Mouse (Mus musculus) hindbrain, embryonic 10.5 days (tissue): ENCODE measurements around the gene Plk2. TPM values are rescaled to one million over a fixed set of nuclear protein-coding genes. Genes with fewer than 3 reads are reported as not detected.

Experiments used
- DNase-seq: peaks from one replicate; pipeline ENCODE4 v3.0.0-alpha.2; 2017; ENCODE audit warnings: low spot score
- H3K27ac ChIP-seq: fragments of 300-500 bp; sonication (generic); 2 replicates; pipeline ENCODE4 v1.5.1; 2016; ENCODE audit warnings: mild to moderate bottlenecking, moderate library complexity
- H3K27me3 ChIP-seq: fragments of 300-500 bp; sonication (generic); 2 replicates; pipeline ENCODE4 v1.6.1; 2016; ENCODE audit warnings: mild to moderate bottlenecking; ENCODE audit not compliant: poor library complexity, insufficient read depth, severe bottlenecking
- H3K36me3 ChIP-seq: fragments of 300-500 bp; sonication (generic); 2 replicates; pipeline ENCODE4 v1.6.1; 2016; ENCODE audit warnings: mild to moderate bottlenecking, moderate library complexity
- H3K4me1 ChIP-seq: fragments of 300-500 bp; sonication (generic); replicated peaks from 2 replicates; pipeline ENCODE4 v1.6.1; 2016; ENCODE audit warnings: mild to moderate bottlenecking
- H3K4me3 ChIP-seq: fragments of 300-500 bp; sonication (generic); 2 replicates; pipeline ENCODE4 v1.5.1; 2016; ENCODE audit warnings: mild to moderate bottlenecking, moderate library complexity
- H3K9me3 ChIP-seq: fragments of 300-500 bp; sonication (generic); 2 replicates; pipeline ENCODE4 v1.6.1; 2016; ENCODE audit warnings: mild to moderate bottlenecking, moderate library complexity
- WGBS: fragments of 180-500 bp; shearing (Covaris S2); methylation state at CpG from one replicate; pipeline ENCODE4 v1.1.7; 2016; 5-methylcytosine and 5-hydroxymethylcytosine counted together
- polyA plus RNA-seq: library from polyadenylated mRNA; unstranded; fragments of >200 nt; fragmentation: Nextera tagmentation; extraction: Ambion mirVana; gene quantifications from 2 replicates; pipeline ENCODE4 v1.2.1, GENCODE M21; 2016

Gene Plk2
- polyA plus RNA-seq, 1 experiment from 2014 or later = 59.9 TPM

- Histone ChIP-seq H3K27me3 (no peaks in the 10 kb centered on the region), H3K27ac (no peak overlapping the region), H3K9me3 (no peaks in the 10 kb centered on the region), H3K36me3 (no peaks in the 10 kb centered on the region), H3K4me3 (no peak overlapping the region), H3K4me1 (no peaks in the 10 kb centered on the region)
- 88% methylated on average over 5 of the region's 5 CpGs for WGBS
- no peak for DNase-seq
Measured at GRCm38 (mm10) chr13:110419640-110420039, 24.8 kb downstream of the Plk2 start.

GRCm38 (mm10) chr13:110422434-110422833 lies 27.6 kb downstream of the Plk2 start:
- Histone ChIP-seq H3K36me3 (no peaks in the 10 kb centered on the region), H3K27ac (no peak overlapping the region), H3K9me3 (no peaks in the 10 kb centered on the region), H3K27me3 (no peaks in the 10 kb centered on the region), H3K4me3 (no peak overlapping the region), H3K4me1 (no peaks in the 10 kb centered on the region)
- WGBS = 93% methylated on average over 7 of the region's 7 CpGs
- no peak for DNase-seq

GRCm38 (mm10) chr13:110425512-110426222 lies 30.8 kb downstream of the Plk2 start:
- Histone ChIP-seq H3K4me1 (no peaks in the 10 kb centered on the region), H3K4me3 (no peak overlapping the region), H3K36me3 (no peaks in the 10 kb centered on the region), H3K27me3 (no peaks in the 10 kb centered on the region), H3K27ac (no peak overlapping the region), H3K9me3 (no peaks in the 10 kb centered on the region)
- 89% methylated on average over 8 of the region's 8 CpGs for WGBS
- no peak for DNase-seq

GRCm38 (mm10) chr13:110431388-110431787 lies 36.5 kb downstream of the Plk2 start:
- Histone ChIP-seq H3K9me3 (no peaks in the 10 kb centered on the region), H3K36me3 (no peaks in the 10 kb centered on the region), H3K27me3 (no peaks in the 10 kb centered on the region), H3K27ac (no peak overlapping the region), H3K4me3 (no peak overlapping the region), H3K4me1 (no peaks in the 10 kb centered on the region)
- DNase-seq = no peak

- H3K4me3 ChIP-seq = no peak overlapping the region
- H3K36me3 ChIP-seq = no peaks in the 10 kb centered on the region
- no peaks in the 10 kb centered on the region for H3K27me3 ChIP-seq
- no peak overlapping the region for H3K27ac ChIP-seq
- 73% methylated on average over 2 of the region's 2 CpGs for WGBS
- H3K9me3 ChIP-seq = no peaks in the 10 kb centered on the region
- DNase-seq = no peak
- H3K4me1 ChIP-seq = no peaks in the 10 kb centered on the region
Measured at GRCm38 (mm10) chr13:110432062-110432566, 37.3 kb downstream of the Plk2 start.

- no peaks in the 10 kb centered on the region for H3K27me3 ChIP-seq
- H3K4me3 ChIP-seq = no peak overlapping the region
- H3K4me1 ChIP-seq = no peaks in the 10 kb centered on the region
- H3K9me3 ChIP-seq = no peaks in the 10 kb centered on the region
- no peaks in the 10 kb centered on the region for H3K36me3 ChIP-seq
- no peak for DNase-seq
- 91% methylated on average over 4 of the region's 4 CpGs for WGBS
- no peak overlapping the region for H3K27ac ChIP-seq
Measured at GRCm38 (mm10) chr13:110432613-110433012, 37.8 kb downstream of the Plk2 start.

- WGBS = 79% methylated on average over 7 of the region's 7 CpGs
- Histone ChIP-seq H3K36me3 (no peaks in the 10 kb centered on the region), H3K27ac (no peak overlapping the region), H3K4me3 (no peak overlapping the region), H3K27me3 (no peaks in the 10 kb centered on the region), H3K4me1 (no peaks in the 10 kb centered on the region), H3K9me3 (no peaks in the 10 kb centered on the region)
- DNase-seq = no peak
Measured at GRCm38 (mm10) chr13:110436692-110437091, 41.8 kb downstream of the Plk2 start.

- H3K36me3 ChIP-seq = no peaks in the 10 kb centered on the region
- H3K27me3 ChIP-seq = no peaks in the 10 kb centered on the region
- no peaks in the 10 kb centered on the region for H3K9me3 ChIP-seq
- H3K4me1 ChIP-seq = no peaks in the 10 kb centered on the region
- no peak overlapping the region for H3K4me3 ChIP-seq
- no peak overlapping the region for H3K27ac ChIP-seq
- no peak for DNase-seq
- 84% methylated on average over 9 of the region's 9 CpGs for WGBS
Measured at GRCm38 (mm10) chr13:110438624-110439023, 43.8 kb downstream of the Plk2 start.

- Histone ChIP-seq H3K27ac (no peak overlapping the region), H3K36me3 (no peaks in the 10 kb centered on the region), H3K9me3 (no peaks in the 10 kb centered on the region), H3K4me3 (no peak overlapping the region), H3K4me1 (peaks cover 12% of the 10 kb centered on the region), H3K27me3 (no peaks in the 10 kb centered on the region)
- no peak for DNase-seq
- 87% methylated on average over 4 of the region's 4 CpGs for WGBS
Measured at GRCm38 (mm10) chr13:110444335-110444734, 49.5 kb downstream of the Plk2 start.

GRCm38 (mm10) chr13:110444894-110445293 lies 50.0 kb downstream of the Plk2 start:
- DNase-seq = peak; percentile 4
- no peak overlapping the region for H3K4me3 ChIP-seq
- peak overlapping the region; percentile 69 for H3K27ac ChIP-seq
- no peaks in the 10 kb centered on the region for H3K27me3 ChIP-seq
- peaks cover 12% of the 10 kb centered on the region for H3K4me1 ChIP-seq
- no peaks in the 10 kb centered on the region for H3K9me3 ChIP-seq
- WGBS = 41% methylated on average over 3 of the region's 3 CpGs
- no peaks in the 10 kb centered on the region for H3K36me3 ChIP-seq

- Histone ChIP-seq H3K27me3 (no peaks in the 10 kb centered on the region), H3K27ac (no peak overlapping the region), H3K9me3 (no peaks in the 10 kb centered on the region), H3K4me3 (no peak overlapping the region), H3K4me1 (peaks cover 12% of the 10 kb centered on the region), H3K36me3 (no peaks in the 10 kb centered on the region)
- DNase-seq = no peak
- 82% methylated on average over 6 of the region's 6 CpGs for WGBS
Measured at GRCm38 (mm10) chr13:110446434-110446833, 51.6 kb downstream of the Plk2 start.

GRCm38 (mm10) chr13:110450056-110450455 lies 55.2 kb downstream of the Plk2 start:
- Histone ChIP-seq H3K27me3 (no peaks in the 10 kb centered on the region), H3K27ac (no peak overlapping the region), H3K36me3 (no peaks in the 10 kb centered on the region), H3K4me1 (peaks cover 5% of the 10 kb centered on the region), H3K4me3 (no peak overlapping the region), H3K9me3 (no peaks in the 10 kb centered on the region)
- DNase-seq = no peak
- WGBS = 75% methylated on average over 4 of the region's 4 CpGs
